Mouse (Mus musculus): ENCODE measurements around the gene En1. TPM values are rescaled to one million over a fixed set of nuclear protein-coding genes. Genes with fewer than 3 reads are reported as not detected.

En1 gene
- total RNA-seq, 1 experiment = 1.2 TPM

DNA sequence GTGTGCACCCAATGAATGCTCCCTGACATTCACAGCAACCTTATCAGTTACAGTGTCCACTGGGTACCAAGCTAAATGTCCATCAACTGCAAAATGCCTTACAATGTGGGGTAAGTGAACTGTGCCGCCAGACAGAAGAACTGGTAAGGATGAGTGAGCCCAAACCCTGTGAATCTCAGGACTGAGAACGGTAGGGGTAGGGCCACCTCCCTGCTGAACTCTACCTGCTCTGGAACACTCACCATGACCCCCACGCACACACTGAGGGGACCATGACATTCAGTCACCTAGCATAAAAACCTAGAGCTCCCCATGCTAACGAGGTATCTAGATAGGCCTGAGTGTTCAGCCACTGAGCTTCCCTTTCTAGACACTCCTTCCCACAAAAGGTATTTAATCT is 20.9 kb upstream of the En1 start:
- Histone ChIP-seq H3K4me1 (ENCODE audit: control insufficient read depth in 2 of 2, insufficient read depth in 2 of 2, low read length in 2 of 2, poor library complexity in 1 of 2) (no peaks in the 10 kb centered on the region), H3K9me3 (ENCODE audit: control insufficient read depth, insufficient read depth, low read depth, low read length) (no peaks in the 10 kb centered on the region), H3K36me3 (ENCODE audit: control insufficient read depth, insufficient read depth, low read length, poor library complexity, severe bottlenecking) (no peaks in the 10 kb centered on the region), H3K27ac (ENCODE audit: insufficient read depth, low read depth, low read length, poor library complexity, severe bottlenecking) (no peak overlapping the region), H3K9ac (ENCODE audit: insufficient read depth, low read depth, low read length, poor library complexity, severe bottlenecking) (no peak overlapping the region), H3K4me3 (ENCODE audit: insufficient read depth in 1 of 2, low read depth in 1 of 2, low read length in 2 of 2, poor library complexity in 1 of 2, severe bottlenecking in 1 of 2) (no peak overlapping the region)
- DNase-seq (ENCODE audit: low read depth, low spot score) = no peak
- in situ Hi-C loops (cut with MboI; ENCODE audit: low sequenced_read_pairs in 2 of 2, unreplicated experiment in 2 of 2) = loop anchor here in 1 of 2 experiments (25.0 kb wide), 1 partner anchor 606 kb away; no protein-coding TSS in a partner anchor
- TF ChIP-seq ZC3H11A (IDR thresholded peaks at IDR 0.05; ENCODE audit: borderline replicate concordance, low read depth, low read length) (no peak), CHD2 (IDR thresholded peaks at IDR 0.05; ENCODE audit: low read depth, low read length) (no peak), HCFC1 (IDR thresholded peaks at IDR 0.05; ENCODE audit: borderline replicate concordance, insufficient read depth, low read length) (no peak), ZNF384 (IDR thresholded peaks at IDR 0.05; ENCODE audit: low read depth, low read length) (no peak), MAFK (IDR thresholded peaks at IDR 0.05; ENCODE audit: insufficient read depth, low read depth, low read length) (no peak)

DNA sequence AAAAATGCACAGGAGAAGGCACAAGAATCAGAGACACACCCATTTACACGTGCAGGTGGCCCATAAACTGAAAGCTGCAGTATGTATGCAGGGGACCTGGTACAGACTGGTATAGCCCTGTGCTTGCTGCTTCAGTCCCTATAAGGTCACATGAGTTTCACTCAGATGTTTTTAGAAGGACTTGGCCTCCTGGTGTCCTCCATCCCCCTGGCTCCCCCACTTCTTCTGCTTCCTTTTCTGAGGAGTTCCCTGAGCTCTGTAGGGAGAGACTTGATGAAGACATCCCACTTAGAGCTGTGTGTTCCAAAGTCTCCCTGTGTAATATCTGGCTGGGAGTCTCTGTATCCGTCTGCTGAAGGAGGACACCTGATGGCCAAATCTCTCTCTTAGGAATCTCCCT is 16.7 kb upstream of the En1 start:
- DNase-seq (ENCODE audit: low read depth, low spot score) = no peak
- no peak overlapping the region for H3K27ac ChIP-seq (ENCODE audit: insufficient read depth, low read depth, low read length, poor library complexity, severe bottlenecking)
- H3K4me1 ChIP-seq (ENCODE audit: control insufficient read depth in 2 of 2, insufficient read depth in 2 of 2, low read length in 2 of 2, poor library complexity in 1 of 2) = no peaks in the 10 kb centered on the region
- no peaks in the 10 kb centered on the region for H3K9me3 ChIP-seq (ENCODE audit: control insufficient read depth, insufficient read depth, low read depth, low read length)
- no peak for TF ChIP-seq ZNF384 (IDR thresholded peaks at IDR 0.05; ENCODE audit: low read depth, low read length)
- no peak for TF ChIP-seq ZC3H11A (IDR thresholded peaks at IDR 0.05; ENCODE audit: borderline replicate concordance, low read depth, low read length)
- no peak for TF ChIP-seq CHD2 (IDR thresholded peaks at IDR 0.05; ENCODE audit: low read depth, low read length)
- TF ChIP-seq MAFK (IDR thresholded peaks at IDR 0.05; ENCODE audit: insufficient read depth, low read depth, low read length) = no peak
- TF ChIP-seq HCFC1 (IDR thresholded peaks at IDR 0.05; ENCODE audit: borderline replicate concordance, insufficient read depth, low read length) = no peak
- H3K4me3 ChIP-seq (ENCODE audit: insufficient read depth in 1 of 2, low read depth in 1 of 2, low read length in 2 of 2, poor library complexity in 1 of 2, severe bottlenecking in 1 of 2) = no peak overlapping the region
- H3K36me3 ChIP-seq (ENCODE audit: control insufficient read depth, insufficient read depth, low read length, poor library complexity, severe bottlenecking) = no peaks in the 10 kb centered on the region
- in situ Hi-C loops (cut with MboI; ENCODE audit: low sequenced_read_pairs in 2 of 2, unreplicated experiment in 2 of 2) = loop anchor here in 1 of 2 experiments (25.0 kb wide), 1 partner anchor 602 kb away; no protein-coding TSS in a partner anchor
- H3K9ac ChIP-seq (ENCODE audit: insufficient read depth, low read depth, low read length, poor library complexity, severe bottlenecking) = no peak overlapping the region

DNA sequence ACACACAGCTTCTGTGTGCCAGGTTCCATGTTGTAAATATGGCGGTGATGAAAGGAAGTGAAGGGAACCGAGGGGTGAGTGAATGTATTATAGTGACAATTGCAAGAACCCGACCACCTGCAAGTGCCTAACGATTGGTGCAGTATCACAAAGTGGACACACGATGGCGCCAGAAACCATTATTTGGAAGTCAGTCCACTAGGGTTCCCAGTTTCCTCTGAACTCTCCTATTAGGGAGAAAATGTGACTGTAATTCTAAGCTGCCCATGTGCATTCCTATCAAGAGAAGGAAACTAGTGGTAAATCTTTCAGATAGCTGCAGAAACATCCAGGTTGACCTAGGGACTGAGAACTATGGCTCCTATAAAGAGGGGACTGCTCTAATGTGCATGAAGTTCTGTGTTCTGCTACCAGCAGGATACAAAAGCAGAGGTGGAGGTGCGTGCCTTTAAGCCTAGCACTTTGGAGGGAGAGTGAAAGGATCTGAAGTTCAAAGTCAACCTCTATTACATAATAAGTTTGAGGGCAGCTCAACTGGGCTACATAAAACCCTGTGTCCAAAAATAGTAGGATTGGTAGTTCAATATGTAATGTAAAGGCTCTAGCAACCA is 15.6 kb upstream of the En1 start:
- H3K9ac ChIP-seq (ENCODE audit: insufficient read depth, low read depth, low read length, poor library complexity, severe bottlenecking) = no peak overlapping the region
- peak; percentile 88; the same call in 1 of the 2 replicates for TF ChIP-seq ZC3H11A (IDR thresholded peaks at IDR 0.05; ENCODE audit: borderline replicate concordance, low read depth, low read length)
- TF ChIP-seq ZNF384 (IDR thresholded peaks at IDR 0.05; ENCODE audit: low read depth, low read length) = no peak
- H3K4me1 ChIP-seq (ENCODE audit: control insufficient read depth in 2 of 2, insufficient read depth in 2 of 2, low read length in 2 of 2, poor library complexity in 1 of 2) = no peaks in the 10 kb centered on the region
- H3K9me3 ChIP-seq (ENCODE audit: control insufficient read depth, insufficient read depth, low read depth, low read length) = no peaks in the 10 kb centered on the region
- DNase-seq (ENCODE audit: low read depth, low spot score) = peak; percentile 63
- in situ Hi-C loops (cut with MboI; ENCODE audit: low sequenced_read_pairs in 2 of 2, unreplicated experiment in 2 of 2) = loop anchor here in 1 of 2 experiments (25.0 kb wide), 1 partner anchor 601 kb away; no protein-coding TSS in a partner anchor
- H3K36me3 ChIP-seq (ENCODE audit: control insufficient read depth, insufficient read depth, low read length, poor library complexity, severe bottlenecking) = no peaks in the 10 kb centered on the region
- H3K27ac ChIP-seq (ENCODE audit: insufficient read depth, low read depth, low read length, poor library complexity, severe bottlenecking) = no peak overlapping the region
- H3K4me3 ChIP-seq (ENCODE audit: insufficient read depth in 1 of 2, low read depth in 1 of 2, low read length in 2 of 2, poor library complexity in 1 of 2, severe bottlenecking in 1 of 2) = no peak overlapping the region

DNA sequence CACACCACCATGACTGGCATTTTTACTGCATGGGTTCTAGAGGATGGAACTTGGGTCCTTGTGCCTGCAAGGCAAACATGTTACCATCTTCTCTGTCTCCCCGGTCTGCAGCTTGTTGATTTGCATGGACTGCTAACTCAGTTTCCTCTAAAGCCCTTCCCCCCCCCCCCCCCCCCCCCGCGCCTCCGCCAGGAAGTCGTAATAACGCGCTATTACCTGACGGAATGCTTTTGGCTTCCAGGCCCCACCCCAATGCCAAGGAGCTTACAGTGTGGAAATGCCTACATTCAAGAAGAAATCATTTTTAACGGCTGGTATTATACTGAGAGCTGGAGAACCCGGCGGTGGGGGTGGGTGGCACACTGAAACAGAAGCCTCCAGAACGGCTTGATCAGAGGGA is 14.8 kb upstream of the En1 start:
- DNase-seq (ENCODE audit: low read depth, low spot score) = no peak
- in situ Hi-C loops (cut with MboI; ENCODE audit: low sequenced_read_pairs in 2 of 2, unreplicated experiment in 2 of 2) = loop anchor here in 1 of 2 experiments (25.0 kb wide), 1 partner anchor 600 kb away; no protein-coding TSS in a partner anchor

More for the DNA sequence above, 14.8 kb upstream of the En1 start:
- TF ChIP-seq CHD2 (IDR thresholded peaks at IDR 0.05; ENCODE audit: low read depth, low read length) = no peak
- no peak for TF ChIP-seq ZC3H11A (IDR thresholded peaks at IDR 0.05; ENCODE audit: borderline replicate concordance, low read depth, low read length)
- no peak for TF ChIP-seq HCFC1 (IDR thresholded peaks at IDR 0.05; ENCODE audit: borderline replicate concordance, insufficient read depth, low read length)
- TF ChIP-seq MAFK (IDR thresholded peaks at IDR 0.05; ENCODE audit: insufficient read depth, low read depth, low read length) = no peak
- TF ChIP-seq ZNF384 (IDR thresholded peaks at IDR 0.05; ENCODE audit: low read depth, low read length) = no peak
- no peaks in the 10 kb centered on the region for H3K4me1 ChIP-seq (ENCODE audit: control insufficient read depth in 2 of 2, insufficient read depth in 2 of 2, low read length in 2 of 2, poor library complexity in 1 of 2)
- H3K9ac ChIP-seq (ENCODE audit: insufficient read depth, low read depth, low read length, poor library complexity, severe bottlenecking) = no peak overlapping the region
- no peaks in the 10 kb centered on the region for H3K36me3 ChIP-seq (ENCODE audit: control insufficient read depth, insufficient read depth, low read length, poor library complexity, severe bottlenecking)
- H3K4me3 ChIP-seq (ENCODE audit: insufficient read depth in 1 of 2, low read depth in 1 of 2, low read length in 2 of 2, poor library complexity in 1 of 2, severe bottlenecking in 1 of 2) = no peak overlapping the region
- no peaks in the 10 kb centered on the region for H3K9me3 ChIP-seq (ENCODE audit: control insufficient read depth, insufficient read depth, low read depth, low read length)
- H3K27ac ChIP-seq (ENCODE audit: insufficient read depth, low read depth, low read length, poor library complexity, severe bottlenecking) = no peak overlapping the region
